ENCODE assay signal across 9 mouse cellular contexts in genomic region chr5:35278019-35278418, GRCm38 (mm10). TPM values are rescaled to one million over a fixed set of nuclear protein-coding genes. Genes with fewer than 3 reads are reported as not detected.
A peak's percentile ranks its signal among the peaks of the same experiment; 100 is the strongest.
DNase-seq lines count a peak whose midpoint lies in the region; ATAC-seq and TF ChIP-seq lines count a peak whose summit lies in the region.
"Had no signal": no experiment of that assay in that cellular context is flagged by ENCODE, and none has a peak within 500 bp of the region (broad histone marks: within the 10 kb centered on the region; RNA-seq: fewer than 3 reads in every experiment).

Adra2c (plus strand) TSS chr5:35278319.

- DNase-seq in cerebellum, adult 9-11 months, result peak; percentile 25
- DNase-seq in cerebellum, postnatal 10 days, result no peak
- no peak for DNase-seq in lung, embryonic 14.5 days
- DNase-seq in lung, postnatal 4 days, result no peak
- no peak for DNase-seq in limb, embryonic 10.5 days (ENCODE audit: low spot score)
- no peak for DNase-seq in adrenal gland, adult 8-10 months
- DNase-seq: thymus, adult 18-20 months had no signal

- no peak for TF ChIP-seq CTCF in lung, embryonic 14.5 days (IDR thresholded peaks at IDR 0.05; ENCODE audit: low read depth)

- H3K9me3 ChIP-seq in lung, embryonic 14.5 days (ENCODE audit: low read depth, low read length), result no peaks in the 10 kb centered on the region
- no peaks in the 10 kb centered on the region for H3K9me3 ChIP-seq in limb, embryonic 10.5 days (replicated peaks)
- H3K9me3 ChIP-seq in stomach, embryonic 14.5 days (ENCODE audit: control insufficient read depth, low read depth, low read length), result no peaks in the 10 kb centered on the region

- H3K9ac ChIP-seq in lung, embryonic 14.5 days, result no peak within 1 kb of the TSS; the same call in 1 of the 2 replicates
- no peak within 1 kb of the TSS for H3K9ac ChIP-seq in stomach, embryonic 14.5 days (replicated peaks; ENCODE audit: low read depth, low read length)

- 32% methylated on average over 3 of the region's 3 CpGs for WGBS in lung, embryonic 14.5 days
- WGBS in limb, embryonic 10.5 days, result 36% methylated on average over 3 of the region's 3 CpGs
- WGBS in stomach, embryonic 14.5 days, result 47% methylated on average over 3 of the region's 3 CpGs

- ATAC-seq in lung, embryonic 14.5 days (ENCODE audit: insufficient read depth), result no peak
- no peak for ATAC-seq in stomach, embryonic 14.5 days (ENCODE audit: insufficient number of reproducible peaks, insufficient read depth, low FRiP score, low read depth)
- ATAC-seq in megakaryocyte-erythroid progenitor cell, adult 5-6 weeks (replicated peaks; ENCODE audit: low FRiP score, low TSS enrichment, poor library complexity, severe bottlenecking), result no peak

- H3K36me3 ChIP-seq in lung, embryonic 14.5 days (ENCODE audit: insufficient read depth), result no peaks in the 10 kb centered on the region
- no peaks in the 10 kb centered on the region for H3K36me3 ChIP-seq in limb, embryonic 10.5 days
- no peaks in the 10 kb centered on the region for H3K36me3 ChIP-seq in stomach, embryonic 14.5 days (ENCODE audit: control insufficient read depth, insufficient read depth, low read length)

- H3K4me1 ChIP-seq in lung, embryonic 14.5 days (ENCODE audit: insufficient read depth), result no peaks in the 10 kb centered on the region
- peaks cover 26% of the 10 kb centered on the region for H3K4me1 ChIP-seq in limb, embryonic 10.5 days
- no peaks in the 10 kb centered on the region for H3K4me1 ChIP-seq in stomach, embryonic 14.5 days (ENCODE audit: control insufficient read depth, insufficient read depth, low read length)

- H3K4me3 ChIP-seq in lung, embryonic 14.5 days (ENCODE audit: low read depth, low read length), result peak within 1 kb of the TSS; percentile 48
- H3K4me3 ChIP-seq in limb, embryonic 10.5 days, result peak within 1 kb of the TSS; percentile 57
- peak within 1 kb of the TSS; percentile 39 for H3K4me3 ChIP-seq in stomach, embryonic 14.5 days (ENCODE audit: low read depth, low read length)

- H3K27ac ChIP-seq in lung, embryonic 14.5 days (ENCODE audit: low read depth), result no peak within 1 kb of the TSS
- no peak within 1 kb of the TSS for H3K27ac ChIP-seq in limb, embryonic 10.5 days
- no peak within 1 kb of the TSS for H3K27ac ChIP-seq in stomach, embryonic 14.5 days (ENCODE audit: low read length)

- H3K27me3 ChIP-seq in lung, embryonic 14.5 days (ENCODE audit: insufficient read depth, low read length), result peaks cover 72% of the 10 kb centered on the region
- peaks cover 93% of the 10 kb centered on the region for H3K27me3 ChIP-seq in limb, embryonic 10.5 days (ENCODE audit: low read depth, poor library complexity, severe bottlenecking)
- peaks cover 63% of the 10 kb centered on the region for H3K27me3 ChIP-seq in stomach, embryonic 14.5 days (ENCODE audit: control insufficient read depth, insufficient read depth, low read length)

- peak within 1 kb of the TSS; percentile 82 for H3K4me2 ChIP-seq in lung, embryonic 14.5 days
- peak within 1 kb of the TSS; percentile 90 for H3K4me2 ChIP-seq in stomach, embryonic 14.5 days (replicated peaks; ENCODE audit: low read depth, low read length)

RNA-seq across cellular contexts. Expression of gene Adra2c, which starts in this region (rescaled TPM):
- not detected in 2 replicates for polyA plus RNA-seq in lung, embryonic 14.5 days (2014; fragmentation: Nextera tagmentation; extraction: Ambion mirVana)
- not detected in 2 replicates for polyA plus RNA-seq in limb, embryonic 10.5 days (2016; fragmentation: Nextera tagmentation; extraction: Ambion mirVana)
- polyA plus RNA-seq in stomach, embryonic 14.5 days (2014; fragmentation: Nextera tagmentation; extraction: Ambion mirVana), result not detected in 2 replicates
- not detected in 2 replicates for total RNA-seq in megakaryocyte-erythroid progenitor cell, adult 5-6 weeks (2014; fragmentation: Nextera tagmentation)
- total RNA-seq in megakaryocyte-erythroid progenitor cell, adult 5-6 weeks (2017), result not detected in 2 replicates
- total RNA-seq in adrenal gland, adult 8-10 months (2022), result 1 to 10 TPM; 1.1 to 2.1 (median 1.3) TPM
